Mouse (Mus musculus): ENCODE measurements around the gene BC004004. TPM values are rescaled to one million over a fixed set of nuclear protein-coding genes. Genes with fewer than 3 reads are reported as not detected.
"Not testable (repeated sequence)": the region's sequence is repeated elsewhere in the genome, so short reads cannot be mapped to it uniquely, and the experiment has no call there.

The BC004004 gene
- polyA plus RNA-seq, 1 experiment from 2014 or later, result 79.4 TPM

GRCm38 (mm10) chr17:29245725-29246124 is 22.9 kb upstream of the BC004004 start:
- DNase-seq (ENCODE audit: low spot score) (no peak), ATAC-seq (ENCODE audit: low FRiP score) (peak; percentile 27; the same call in 1 of the 2 replicates)
- H3K9ac ChIP-seq (ENCODE audit: low read depth, low read length), result no peak overlapping the region
- H3K27ac ChIP-seq (ENCODE audit: low read depth, low read length), result no peak overlapping the region
- no peaks in the 10 kb centered on the region for H3K27me3 ChIP-seq (ENCODE audit: control insufficient read depth, insufficient read depth, low read length)
- H3K4me1 ChIP-seq (replicated peaks; ENCODE audit: control insufficient read depth, insufficient read depth, low read length), result peaks cover 10% of the 10 kb centered on the region; the same call in 1 of the 2 replicates
- WGBS, result 52% methylated on average over 7 of the region's 7 CpGs
- H3K4me2 ChIP-seq (replicated peaks; ENCODE audit: low read depth, low read length), result no peak overlapping the region
- no peaks in the 10 kb centered on the region; the same call in 1 of the 2 replicates for H3K36me3 ChIP-seq (ENCODE audit: control insufficient read depth, insufficient read depth, low read length)
- H3K4me3 ChIP-seq (ENCODE audit: low read depth, low read length), result no peak overlapping the region
- no peaks in the 10 kb centered on the region for H3K9me3 ChIP-seq (ENCODE audit: control insufficient read depth, low read length)

GRCm38 (mm10) chr17:29246602-29247001 is 22.0 kb upstream of the BC004004 start:
- H3K9ac ChIP-seq (ENCODE audit: low read depth, low read length), result no peak overlapping the region
- H3K4me1 ChIP-seq (replicated peaks; ENCODE audit: control insufficient read depth, insufficient read depth, low read length), result peaks cover 10% of the 10 kb centered on the region; the same call in 1 of the 2 replicates
- WGBS, result 34% methylated on average over 5 of the region's 5 CpGs
- ATAC-seq (ENCODE audit: low FRiP score), result no peak
- H3K27ac ChIP-seq (ENCODE audit: low read depth, low read length), result no peak overlapping the region
- peak; percentile 82 for DNase-seq (ENCODE audit: low spot score)
- no peaks in the 10 kb centered on the region for H3K27me3 ChIP-seq (ENCODE audit: control insufficient read depth, insufficient read depth, low read length)
- no peaks in the 10 kb centered on the region; the same call in 1 of the 2 replicates for H3K36me3 ChIP-seq (ENCODE audit: control insufficient read depth, insufficient read depth, low read length)
- no peak overlapping the region for H3K4me2 ChIP-seq (replicated peaks; ENCODE audit: low read depth, low read length)
- H3K4me3 ChIP-seq (ENCODE audit: low read depth, low read length), result no peak overlapping the region
- no peaks in the 10 kb centered on the region for H3K9me3 ChIP-seq (ENCODE audit: control insufficient read depth, low read length)

GRCm38 (mm10) chr17:29247881-29248280 is 20.7 kb upstream of the BC004004 start:
- no peaks in the 10 kb centered on the region; the same call in 1 of the 2 replicates for H3K36me3 ChIP-seq (ENCODE audit: control insufficient read depth, insufficient read depth, low read length)
- H3K4me3 ChIP-seq (ENCODE audit: low read depth, low read length), result no peak overlapping the region
- no peaks in the 10 kb centered on the region for H3K9me3 ChIP-seq (ENCODE audit: control insufficient read depth, low read length)
- H3K4me2 ChIP-seq (replicated peaks; ENCODE audit: low read depth, low read length), result no peak overlapping the region
- no peaks in the 10 kb centered on the region for H3K27me3 ChIP-seq (ENCODE audit: control insufficient read depth, insufficient read depth, low read length)
- peaks cover 10% of the 10 kb centered on the region; the same call in 1 of the 2 replicates for H3K4me1 ChIP-seq (replicated peaks; ENCODE audit: control insufficient read depth, insufficient read depth, low read length)
- no peak overlapping the region for H3K9ac ChIP-seq (ENCODE audit: low read depth, low read length)
- ATAC-seq (ENCODE audit: low FRiP score) (no peak), DNase-seq (ENCODE audit: low spot score) (no peak)
- 84% methylated on average over 13 of the region's 13 CpGs for WGBS
- no peak overlapping the region for H3K27ac ChIP-seq (ENCODE audit: low read depth, low read length)

- peaks cover 3% of the 10 kb centered on the region; the same call in 1 of the 2 replicates for H3K4me1 ChIP-seq (replicated peaks; ENCODE audit: control insufficient read depth, insufficient read depth, low read length)
- no peak overlapping the region for H3K27ac ChIP-seq (ENCODE audit: low read depth, low read length)
- 63% methylated on average over 9 of the region's 9 CpGs for WGBS
- no peaks in the 10 kb centered on the region; the same call in 1 of the 2 replicates for H3K36me3 ChIP-seq (ENCODE audit: control insufficient read depth, insufficient read depth, low read length)
- H3K4me2 ChIP-seq (replicated peaks; ENCODE audit: low read depth, low read length), result no peak overlapping the region
- H3K9ac ChIP-seq (ENCODE audit: low read depth, low read length), result no peak overlapping the region
- H3K9me3 ChIP-seq (ENCODE audit: control insufficient read depth, low read length), result no peaks in the 10 kb centered on the region
- no peaks in the 10 kb centered on the region for H3K27me3 ChIP-seq (ENCODE audit: control insufficient read depth, insufficient read depth, low read length)
- ATAC-seq (ENCODE audit: low FRiP score), result no peak
- DNase-seq (ENCODE audit: low spot score), result peak; percentile 52
- no peak overlapping the region for H3K4me3 ChIP-seq (ENCODE audit: low read depth, low read length)
Observed at GRCm38 (mm10) chr17:29249512-29249911, 19.1 kb upstream of the BC004004 start.

- WGBS, result 94% methylated on average over 14 of the region's 14 CpGs
Observed at GRCm38 (mm10) chr17:29251006-29251405, 17.6 kb upstream of the BC004004 start.

GRCm38 (mm10) chr17:29251608-29252390 is 16.8 kb upstream of the BC004004 start:
- H3K27ac ChIP-seq (ENCODE audit: low read depth, low read length), result no peak overlapping the region
- H3K36me3 ChIP-seq (ENCODE audit: control insufficient read depth, insufficient read depth, low read length), result no peaks in the 10 kb centered on the region; the same call in 1 of the 2 replicates
- no peak for DNase-seq (ENCODE audit: low spot score)
- no peak for ATAC-seq (ENCODE audit: low FRiP score)
- no peak overlapping the region for H3K9ac ChIP-seq (ENCODE audit: low read depth, low read length)
- no peaks in the 10 kb centered on the region for H3K9me3 ChIP-seq (ENCODE audit: control insufficient read depth, low read length)
- no peaks in the 10 kb centered on the region for H3K27me3 ChIP-seq (ENCODE audit: control insufficient read depth, insufficient read depth, low read length)
- no peak overlapping the region for H3K4me3 ChIP-seq (ENCODE audit: low read depth, low read length)
- 90% methylated on average over 15 of the region's 15 CpGs for WGBS
- H3K4me2 ChIP-seq (replicated peaks; ENCODE audit: low read depth, low read length), result no peak overlapping the region
- no peaks in the 10 kb centered on the region for H3K4me1 ChIP-seq (replicated peaks; ENCODE audit: control insufficient read depth, insufficient read depth, low read length)

More at GRCm38 (mm10) chr17:29251006-29251405, 17.6 kb upstream of the BC004004 start:
- H3K27me3 ChIP-seq (ENCODE audit: control insufficient read depth, insufficient read depth, low read length); H3K9me3 ChIP-seq (ENCODE audit: control insufficient read depth, low read length); ATAC-seq (ENCODE audit: low FRiP score); H3K27ac ChIP-seq (ENCODE audit: low read depth, low read length); H3K9ac ChIP-seq (ENCODE audit: low read depth, low read length); H3K4me3 ChIP-seq (ENCODE audit: low read depth, low read length); DNase-seq (ENCODE audit: low spot score); H3K4me2 ChIP-seq (replicated peaks; ENCODE audit: low read depth, low read length); H3K36me3 ChIP-seq (ENCODE audit: control insufficient read depth, insufficient read depth, low read length); H3K4me1 ChIP-seq (replicated peaks; ENCODE audit: control insufficient read depth, insufficient read depth, low read length): not testable (repeated sequence)

- no peak overlapping the region for H3K27ac ChIP-seq (ENCODE audit: low read depth, low read length)
- no peaks in the 10 kb centered on the region for H3K27me3 ChIP-seq (ENCODE audit: control insufficient read depth, insufficient read depth, low read length)
- no peaks in the 10 kb centered on the region for H3K9me3 ChIP-seq (ENCODE audit: control insufficient read depth, low read length)
- H3K4me3 ChIP-seq (ENCODE audit: low read depth, low read length), result no peak overlapping the region
- 96% methylated on average over 2 of the region's 2 CpGs for whole genome bisulfite sequencing
- H3K9ac ChIP-seq (ENCODE audit: low read depth, low read length), result no peak overlapping the region
- H3K36me3 ChIP-seq (ENCODE audit: control insufficient read depth, insufficient read depth, low read length), result no peaks in the 10 kb centered on the region; the same call in 1 of the 2 replicates
- DNase-seq (ENCODE audit: low spot score) (no peak), ATAC-seq (ENCODE audit: low FRiP score) (no peak)
- H3K4me1 ChIP-seq (replicated peaks; ENCODE audit: control insufficient read depth, insufficient read depth, low read length), result no peaks in the 10 kb centered on the region
- no peak overlapping the region for H3K4me2 ChIP-seq (replicated peaks; ENCODE audit: low read depth, low read length)
Observed at GRCm38 (mm10) chr17:29253236-29253635, 15.4 kb upstream of the BC004004 start.

GRCm38 (mm10) chr17:29253684-29254083 is 14.9 kb upstream of the BC004004 start:
- H3K9me3 ChIP-seq (ENCODE audit: control insufficient read depth, low read length), result no peaks in the 10 kb centered on the region
- H3K27me3 ChIP-seq (ENCODE audit: control insufficient read depth, insufficient read depth, low read length), result no peaks in the 10 kb centered on the region
- no peak for ATAC-seq (ENCODE audit: low FRiP score)
- no peak overlapping the region for H3K27ac ChIP-seq (ENCODE audit: low read depth, low read length)
- H3K9ac ChIP-seq (ENCODE audit: low read depth, low read length), result no peak overlapping the region
- 88% methylated on average over 9 of the region's 9 CpGs for WGBS
- no peak overlapping the region for H3K4me3 ChIP-seq (ENCODE audit: low read depth, low read length)
- H3K4me1 ChIP-seq (replicated peaks; ENCODE audit: control insufficient read depth, insufficient read depth, low read length), result no peaks in the 10 kb centered on the region
- H3K36me3 ChIP-seq (ENCODE audit: control insufficient read depth, insufficient read depth, low read length), result no peaks in the 10 kb centered on the region; the same call in 1 of the 2 replicates
- H3K4me2 ChIP-seq (replicated peaks; ENCODE audit: low read depth, low read length), result no peak overlapping the region
- DNase-seq (ENCODE audit: low spot score), result no peak

GRCm38 (mm10) chr17:29254784-29255183 is 13.8 kb upstream of the BC004004 start:
- not testable (repeated sequence) for ATAC-seq (ENCODE audit: low FRiP score); H3K27ac ChIP-seq (ENCODE audit: low read depth, low read length)
- WGBS, result 95% methylated on average over 6 of the region's 6 CpGs

More at GRCm38 (mm10) chr17:29254784-29255183, 13.8 kb upstream of the BC004004 start:
- H3K36me3 ChIP-seq (ENCODE audit: control insufficient read depth, insufficient read depth, low read length); H3K27me3 ChIP-seq (ENCODE audit: control insufficient read depth, insufficient read depth, low read length); H3K9me3 ChIP-seq (ENCODE audit: control insufficient read depth, low read length); H3K4me3 ChIP-seq (ENCODE audit: low read depth, low read length); DNase-seq (ENCODE audit: low spot score); H3K4me2 ChIP-seq (replicated peaks; ENCODE audit: low read depth, low read length); H3K4me1 ChIP-seq (replicated peaks; ENCODE audit: control insufficient read depth, insufficient read depth, low read length); H3K9ac ChIP-seq (ENCODE audit: low read depth, low read length): not testable (repeated sequence)
